Mouse (Mus musculus) CH12.LX (cell line): Measurements from ENCODE around the gene Gpr75. TPM values are rescaled to one million over a fixed set of nuclear protein-coding genes. Genes with fewer than 3 reads are reported as not detected.

ENCODE experiments used
- DNase-seq: peaks from one replicate; pipeline ENCODE4 v3.0.0-alpha.2; 2013; ENCODE audit errors: extremely low read depth
- H3K27ac ChIP-seq: 2 replicates; pipeline ENCODE4 v1.5.1; 2012; ENCODE audit warnings: low read depth, mild to moderate bottlenecking, control low read depth, moderate library complexity; ENCODE audit not compliant: insufficient read depth
- H3K27me3 ChIP-seq: replicated peaks from 2 replicates; pipeline ENCODE3; 2012; ENCODE audit warnings: inconsistent platforms
- H3K36me3 ChIP-seq, 2 experiments: replicated peaks in 1 of 2; 2 replicates each; pipeline versions ENCODE3 to v1.6.1; 2012; ENCODE audit warnings: inconsistent platforms in 1 of 2, low read length in 1 of 2, mild to moderate bottlenecking in 1 of 2, mixed read lengths in 1 of 2, moderate library complexity in 1 of 2; ENCODE audit not compliant: control insufficient read depth in 1 of 2, insufficient read depth in 1 of 2
- H3K4me1 ChIP-seq, 2 experiments: 2 replicates each; pipeline ENCODE4 v1.6.1; 2012; ENCODE audit warnings: inconsistent platforms in 1 of 2, moderate library complexity in 1 of 2; ENCODE audit not compliant: insufficient read depth in 2 of 2, control insufficient read depth in 1 of 2
- H3K4me2 ChIP-seq: 2 replicates; pipeline ENCODE4 v1.6.1; 2012; ENCODE audit warnings: low read depth, mild to moderate bottlenecking, control low read depth; ENCODE audit not compliant: poor library complexity, insufficient read depth, severe bottlenecking
- H3K4me3 ChIP-seq, 3 experiments: fragments of 150-350 bp in 1 of 3; sonication (generic) in 1 of 3; replicated peaks in 1 of 3; 2 replicates each; pipeline versions ENCODE3 to v1.5.1; 2011 to 2012; ENCODE audit warnings: low read depth in 2 of 3, low read length in 2 of 3, mild to moderate bottlenecking in 2 of 3, moderate library complexity in 2 of 3, control low read depth in 1 of 3, improper control_type of control experiment in 1 of 3, inconsistent platforms in 1 of 3, mixed read lengths in 1 of 3; ENCODE audit not compliant: poor library complexity in 1 of 3
- H3K79me2 ChIP-seq: replicated peaks from 2 replicates; pipeline ENCODE4 v1.6.1; 2012; ENCODE audit warnings: mild to moderate bottlenecking, moderate library complexity; ENCODE audit not compliant: control insufficient read depth, poor library complexity, insufficient read depth, severe bottlenecking; ENCODE audit errors: extremely low read depth
- H3K9ac ChIP-seq: 2 replicates; pipeline ENCODE4 v1.6.1; 2012; ENCODE audit warnings: low read depth, mild to moderate bottlenecking, control low read depth, moderate library complexity; ENCODE audit not compliant: insufficient read depth
- H3K9me3 ChIP-seq: replicated peaks from 2 replicates; pipeline ENCODE3; 2012; ENCODE audit warnings: low read length, inconsistent platforms, mixed read lengths
- BHLHE40 ChIP-seq: IDR thresholded peaks from 2 replicates; pipeline ENCODE4 v1.6.1; 2011; ENCODE audit warnings: mild to moderate bottlenecking, low read depth, low read length, improper control_type of control experiment
- CHD1 ChIP-seq: IDR thresholded peaks from 2 replicates; pipeline ENCODE4 v1.6.1; 2012; ENCODE audit warnings: low read depth, low read length, improper control_type of control experiment, inconsistent platforms
- EP300 ChIP-seq: IDR thresholded peaks from 2 replicates; pipeline ENCODE4 v1.6.1; 2011; ENCODE audit warnings: low read length, improper control_type of control experiment
- ETS1 ChIP-seq: conservative IDR thresholded peaks from 2 replicates; pipeline ENCODE4 v1.6.1; 2012; ENCODE audit warnings: low read depth, mild to moderate bottlenecking, inconsistent platforms, low read length, improper control_type of control experiment, moderate library complexity
- GABPA ChIP-seq: IDR thresholded peaks from 2 replicates; pipeline ENCODE4 v1.6.1; 2012; ENCODE audit warnings: low read depth, low read length, improper control_type of control experiment, inconsistent platforms; ENCODE audit not compliant: insufficient replicate concordance
- MAFK ChIP-seq: IDR thresholded peaks from 2 replicates; pipeline ENCODE4 v1.6.1; 2011; ENCODE audit warnings: low read length, improper control_type of control experiment; ENCODE audit not compliant: insufficient replicate concordance
- MXI1 ChIP-seq: IDR thresholded peaks from 2 replicates; pipeline ENCODE4 v1.6.1; 2011; ENCODE audit warnings: mild to moderate bottlenecking, low read depth, low read length, improper control_type of control experiment
- NELFE ChIP-seq: IDR thresholded peaks from 2 replicates; pipeline ENCODE4 v1.6.1; 2011; ENCODE audit warnings: low read depth, low read length, improper control_type of control experiment
- NRF1 ChIP-seq: IDR thresholded peaks from 2 replicates; pipeline ENCODE4 v1.6.1; 2014; ENCODE audit warnings: low read depth, mild to moderate bottlenecking, inconsistent platforms, low read length, improper control_type of control experiment, moderate library complexity
- RCOR1 ChIP-seq: conservative IDR thresholded peaks from 2 replicates; pipeline ENCODE4 v1.6.1; 2012; ENCODE audit warnings: low read depth, mild to moderate bottlenecking, inconsistent platforms, low read length, improper control_type of control experiment
- SIN3A ChIP-seq: IDR thresholded peaks from 2 replicates; pipeline ENCODE4 v1.6.1; 2012; ENCODE audit warnings: low read length, improper control_type of control experiment, inconsistent platforms
- TBP ChIP-seq: conservative IDR thresholded peaks from 2 replicates; pipeline ENCODE4 v1.6.1; 2011; ENCODE audit warnings: low read depth, low read length, improper control_type of control experiment
- USF1 ChIP-seq: IDR thresholded peaks from 2 replicates; pipeline ENCODE4 v1.6.1; 2014; ENCODE audit warnings: low read depth, mild to moderate bottlenecking, inconsistent platforms, low read length, improper control_type of control experiment
- ZKSCAN1 ChIP-seq: IDR thresholded peaks from 2 replicates; pipeline ENCODE4 v1.6.1; 2012; ENCODE audit warnings: low read depth, inconsistent platforms, low read length, improper control_type of control experiment, borderline replicate concordance
- dilution Hi-C: fragments of 300-500 bp; cut with MboI; formaldehyde crosslinking; loops from 2 replicates; pipeline ENCODE4 v1.14.3; 2020; ENCODE audit warnings: low sequenced_read_pairs; ENCODE audit not compliant: extremely low pct_unique_long_range_greater_than_20kb, extremely low pct_ligation_motif_present
- in situ Hi-C: fragments of 300-500 bp; cut with MboI; formaldehyde crosslinking; loops from 3 replicates; pipeline ENCODE4 v1.14.3; 2019; ENCODE audit warnings: low sequenced_read_pairs, low pct_ligation_motif_present, low pct_unique_long_range_greater_than_20kb, mixed read lengths
- polyA plus RNA-seq: library from polyadenylated mRNA; unstranded; fragments of >175 nt; gene quantifications from 2 replicates; pipeline ENCODE4 v1.2.1, GENCODE M21; 2012; ENCODE audit warnings: low read depth; ENCODE audit not compliant: insufficient read length
- total RNA-seq, 2 experiments: library from RNA; depleted of rRNA; stranded (reverse); fragments of 300-350 nt in 1 of 2; fragments of >200 nt in 1 of 2; gene quantifications; 2 replicates each; pipeline ENCODE4 v1.2.3; 2012 to 2014

The Gpr75 gene
- total RNA-seq (2012; rRNA removed) (not detected in 2 replicates), total RNA-seq (2014; rRNA removed) (not detected in 2 replicates), polyA plus RNA-seq (not detected in 2 replicates)

GRCm38 (mm10) chr11:30885171-30885871 is at the start of gene Gpr75, which contains the start of gene Asb3:
Gene Gpr75, plus strand, starts transcription at chr11:30885358.
Gene Asb3, plus strand, starts transcription at chr11:30885416.
- Histone ChIP-seq H3K4me3 (no peak within 1 kb of the TSS), H3K9ac (no peak within 1 kb of the TSS)

GRCm38 (mm10) chr11:30838793-30839192 is 46.4 kb upstream of the Gpr75 start:
- in situ Hi-C loops (no loop called here), dilution Hi-C loops (no loop called here)
- no peak overlapping the region for H3K4me2 ChIP-seq
- H3K27me3 ChIP-seq, result no peaks in the 10 kb centered on the region
- H3K36me3 ChIP-seq, result peaks cover 14 to 65% of the 10 kb centered on the region in 2 experiments
- no peak overlapping the region for H3K9ac ChIP-seq
- no peak overlapping the region for H3K4me3 ChIP-seq
- no peaks in the 10 kb centered on the region for H3K4me1 ChIP-seq
- no peak for DNase-seq
- H3K79me2 ChIP-seq, result no peaks in the 10 kb centered on the region
- H3K27ac ChIP-seq, result no peak overlapping the region
- no peaks in the 10 kb centered on the region for H3K9me3 ChIP-seq
- TF ChIP-seq MXI1 (no peak), NRF1 (no peak), SIN3A (no peak), TBP (no peak), EP300 (no peak), BHLHE40 (no peak), MAFK (no peak), GABPA (no peak), ZKSCAN1 (no peak), ETS1 (no peak), RCOR1 (no peak), NELFE (no peak)

More at GRCm38 (mm10) chr11:30885171-30885871, at the start of gene Gpr75, which contains the start of gene Asb3:
- Histone ChIP-seq H3K4me2 (no peak within 1 kb of the TSS), H3K79me2 (no peaks in the 10 kb centered on the region), H3K4me1 (no peaks in the 10 kb centered on the region), H3K36me3 (peaks cover 0 to 10% of the 10 kb centered on the region in 2 experiments), H3K27ac (no peak within 1 kb of the TSS), H3K27me3 (no peaks in the 10 kb centered on the region), H3K9me3 (no peaks in the 10 kb centered on the region)
- in situ Hi-C loops, result no loop called here
- dilution Hi-C loops, result no loop called here
- TF ChIP-seq CHD1 (no peak), USF1 (no peak), SIN3A (no peak)
- no peak for DNase-seq
